Mouse (Mus musculus) forebrain, postnatal 0 days (tissue): Measurements from ENCODE around the gene Bloc1s4. TPM values are rescaled to one million over a fixed set of nuclear protein-coding genes. Genes with fewer than 3 reads are reported as not detected.

Experiments
- ATAC-seq: fragments of 200-750 bp; cut with Nextera tagmentation; 2 replicates; pipeline ENCODE4 v1.8.0; 2017; ENCODE audit warnings: mild to moderate bottlenecking, moderate library complexity
- DNase-seq: peaks from one replicate; pipeline ENCODE4 v3.0.0-alpha.2; 2015
- H3K27ac ChIP-seq: fragments of 300-500 bp; sonication (generic); 2 replicates; pipeline ENCODE4 v1.5.1; 2014; ENCODE audit warnings: low read depth, mild to moderate bottlenecking, antibody characterized with exemption, low read length, moderate library complexity, mixed read lengths
- H3K27me3 ChIP-seq: fragments of 300-500 bp; sonication (generic); 2 replicates; pipeline ENCODE4 v1.6.1; 2014; ENCODE audit warnings: mild to moderate bottlenecking, low read length, mixed read lengths; ENCODE audit not compliant: insufficient read depth
- H3K36me3 ChIP-seq: fragments of 300-500 bp; sonication (generic); 2 replicates; pipeline ENCODE4 v1.6.1; 2014; ENCODE audit warnings: mild to moderate bottlenecking, moderate library complexity; ENCODE audit not compliant: insufficient read depth
- H3K4me1 ChIP-seq: fragments of 300-500 bp; sonication (generic); 2 replicates; pipeline ENCODE4 v1.6.1; 2014; ENCODE audit warnings: antibody characterized with exemption; ENCODE audit not compliant: insufficient read depth
- H3K4me2 ChIP-seq: fragments of 300-500 bp; sonication (generic); 2 replicates; pipeline ENCODE4 v1.6.1; 2014; ENCODE audit warnings: low read depth, mild to moderate bottlenecking, moderate library complexity
- H3K4me3 ChIP-seq: fragments of 300-500 bp; sonication (generic); 2 replicates; pipeline ENCODE4 v1.5.1; 2014; ENCODE audit warnings: low read depth, low read length, mixed read lengths
- H3K9ac ChIP-seq: fragments of 300-500 bp; sonication (generic); 2 replicates; pipeline ENCODE4 v1.6.1; 2014; ENCODE audit warnings: mild to moderate bottlenecking
- H3K9me3 ChIP-seq: fragments of 300-500 bp; sonication (generic); 2 replicates; pipeline ENCODE4 v1.6.1; 2016; ENCODE audit warnings: low read length
- CTCF ChIP-seq: sonication (generic); IDR thresholded peaks from 2 replicates; pipeline ENCODE4 v1.5.1; 2016; ENCODE audit warnings: antibody characterized with exemption, control low read depth, low read depth
- WGBS: fragments of 180-500 bp; shearing (Covaris S2); extraction: QIAGEN DNeasy Blood & Tissue Kit; methylation state at CpG from one replicate; pipeline ENCODE4 v1.1.7; 2014; 5-methylcytosine and 5-hydroxymethylcytosine counted together
- polyA plus RNA-seq: library from polyadenylated mRNA; unstranded; fragments of >200 nt; fragmentation: Nextera tagmentation; extraction: Ambion mirVana; gene quantifications from 2 replicates; pipeline ENCODE4 v1.2.1, GENCODE M21; 2015
- total RNA-seq: library from RNA; depleted of rRNA; stranded (reverse); fragments of >200 nt; gene quantifications from 2 replicates; pipeline ENCODE4 v1.2.3, GENCODE M21; 2014

Bloc1s4 gene
- total and polyA plus RNA-seq, 2 experiments from 2014 or later, result 23.6 to 32.7 TPM

DNA sequence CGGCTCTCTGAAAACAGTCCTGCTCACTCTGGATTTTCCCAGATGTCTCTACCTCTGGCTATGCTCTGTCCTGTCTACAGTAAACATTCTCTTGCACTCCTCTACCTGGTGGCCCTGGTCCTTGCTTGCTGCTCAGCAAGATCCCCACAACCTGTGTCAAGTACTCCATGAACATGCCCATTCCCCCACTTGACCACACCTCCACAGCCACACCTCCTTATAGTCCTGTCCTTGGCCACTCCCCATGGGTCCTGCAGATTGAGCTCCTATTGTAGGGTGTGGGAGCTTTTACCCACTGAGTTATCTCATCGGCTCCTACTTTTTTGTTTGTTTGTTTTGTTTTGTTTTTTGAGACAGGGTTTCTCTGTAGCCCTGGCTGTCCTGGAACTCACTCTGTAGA is 30.5 kb upstream of the Bloc1s4 start:
- H3K27ac ChIP-seq, result no peak overlapping the region
- no peak overlapping the region for H3K4me3 ChIP-seq
- H3K27me3 ChIP-seq, result no peaks in the 10 kb centered on the region
- no peaks in the 10 kb centered on the region for H3K4me1 ChIP-seq
- no peak for TF ChIP-seq CTCF
- no peak overlapping the region for H3K4me2 ChIP-seq
- no peak for DNase-seq
- ATAC-seq, result no peak
- WGBS, result 94% methylated on average over 1 of the region's 2 CpGs
- H3K36me3 ChIP-seq, result no peaks in the 10 kb centered on the region
- H3K9me3 ChIP-seq, result no peaks in the 10 kb centered on the region
- H3K9ac ChIP-seq, result no peak overlapping the region

DNA sequence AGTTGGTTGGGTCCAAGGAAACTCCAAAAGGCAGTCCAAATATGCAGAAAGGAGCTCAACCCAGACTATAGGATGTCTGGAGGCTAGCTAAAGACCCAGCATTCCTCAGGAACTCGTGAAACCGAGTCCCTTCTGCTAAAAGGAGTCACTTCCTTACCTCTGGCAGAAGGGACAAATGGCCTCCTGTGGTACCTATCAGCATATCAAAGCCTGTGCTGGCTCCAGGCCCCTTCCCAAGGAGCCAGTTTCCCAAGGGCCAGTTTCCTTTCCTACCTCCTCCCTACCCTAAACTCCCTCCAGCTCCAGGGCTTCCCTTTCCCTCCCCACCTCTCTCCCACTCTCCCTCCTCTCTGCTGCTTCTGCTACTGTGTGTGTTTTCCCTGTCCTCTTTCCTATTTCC is 28.7 kb upstream of the Bloc1s4 start:
- Histone ChIP-seq H3K36me3 (no peaks in the 10 kb centered on the region), H3K9me3 (no peaks in the 10 kb centered on the region), H3K27ac (no peak overlapping the region), H3K27me3 (no peaks in the 10 kb centered on the region), H3K4me1 (no peaks in the 10 kb centered on the region), H3K4me2 (no peak overlapping the region), H3K4me3 (no peak overlapping the region), H3K9ac (no peak overlapping the region)
- no peak for DNase-seq
- ATAC-seq, result no peak
- TF ChIP-seq CTCF, result no peak
- WGBS, result 0% methylated on average over 2 of the region's 2 CpGs

DNA sequence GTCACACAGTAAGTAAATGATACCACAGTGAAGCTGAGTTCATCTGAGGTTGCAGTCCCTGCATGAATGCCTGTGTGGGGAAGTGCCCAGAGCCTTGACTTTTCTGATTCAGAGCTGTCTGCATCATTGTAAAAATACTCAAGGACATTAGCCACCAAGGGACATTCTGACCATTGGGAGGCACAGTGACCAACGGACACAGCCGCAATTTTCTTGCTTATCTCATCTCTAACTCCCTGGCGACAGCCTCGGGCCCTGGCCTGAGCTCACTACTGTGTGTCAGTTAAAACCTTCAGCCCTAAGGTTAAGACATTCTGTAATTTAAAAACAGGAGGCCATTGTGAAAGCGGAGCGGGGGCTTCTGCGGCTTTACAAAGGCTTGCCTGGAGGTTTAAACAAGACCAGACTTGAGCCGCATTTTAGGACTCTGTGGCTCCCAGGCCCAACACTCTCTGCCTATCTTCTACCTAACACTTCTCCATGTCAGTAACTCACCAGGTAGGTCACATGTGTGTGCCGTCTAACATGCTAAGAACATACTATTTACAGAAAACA is 27.6 kb upstream of the Bloc1s4 start:
- Histone ChIP-seq H3K9ac (no peak overlapping the region), H3K27me3 (no peaks in the 10 kb centered on the region), H3K27ac (no peak overlapping the region), H3K9me3 (no peaks in the 10 kb centered on the region), H3K4me3 (no peak overlapping the region), H3K4me2 (no peak overlapping the region), H3K36me3 (no peaks in the 10 kb centered on the region), H3K4me1 (no peaks in the 10 kb centered on the region)
- no peak for DNase-seq
- WGBS, result 22% methylated on average over 9 of the region's 9 CpGs
- no peak for TF ChIP-seq CTCF
- no peak for ATAC-seq

DNA sequence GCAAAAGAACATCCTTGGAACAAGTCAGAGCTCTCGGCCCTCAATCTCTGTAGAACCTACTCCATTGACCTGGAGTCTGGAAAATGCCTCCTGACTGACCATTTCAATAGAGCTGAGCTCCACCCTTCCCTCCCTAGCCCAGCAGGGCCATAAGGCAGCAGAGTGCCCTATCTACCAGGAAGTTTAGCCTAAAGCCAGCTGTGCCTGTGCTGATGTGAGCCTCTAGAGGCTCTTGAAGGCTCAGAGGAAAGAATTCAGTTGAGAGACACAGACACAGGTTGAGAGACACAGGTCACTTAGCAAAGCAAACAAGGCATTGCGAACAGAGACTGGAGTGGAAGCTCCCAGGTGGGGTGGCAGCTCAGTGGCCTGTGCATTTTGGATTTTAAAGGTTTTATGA is 26.9 kb upstream of the Bloc1s4 start:
- no peaks in the 10 kb centered on the region for H3K9me3 ChIP-seq
- no peaks in the 10 kb centered on the region for H3K36me3 ChIP-seq
- H3K27me3 ChIP-seq, result no peaks in the 10 kb centered on the region
- no peaks in the 10 kb centered on the region for H3K4me1 ChIP-seq
- no peak overlapping the region for H3K4me2 ChIP-seq
- H3K4me3 ChIP-seq, result no peak overlapping the region
- no peak for DNase-seq
- H3K9ac ChIP-seq, result no peak overlapping the region
- WGBS, result 87% methylated on average over 2 of the region's 2 CpGs
- ATAC-seq, result no peak
- no peak overlapping the region for H3K27ac ChIP-seq
- TF ChIP-seq CTCF, result no peak

DNA sequence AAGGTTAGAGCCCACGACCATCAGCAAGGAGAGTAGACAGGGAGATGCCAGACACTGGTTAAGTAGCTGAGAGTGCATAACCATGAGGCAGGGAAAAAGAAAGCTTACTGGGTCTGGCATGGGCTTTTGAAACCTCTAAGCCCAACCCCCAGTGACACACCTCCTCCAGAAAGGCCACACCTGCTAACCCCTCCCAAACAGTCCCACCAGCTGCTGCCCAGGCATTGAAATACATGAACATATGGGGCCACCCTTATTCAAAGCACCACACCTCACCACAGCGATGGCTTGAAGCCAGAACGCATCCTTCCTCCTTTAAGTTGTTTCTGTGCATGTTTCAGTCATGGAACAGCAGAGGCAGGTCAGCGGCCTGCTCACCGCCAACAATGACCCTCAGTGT is 24.1 kb upstream of the Bloc1s4 start:
- H3K9me3 ChIP-seq, result no peaks in the 10 kb centered on the region
- no peak overlapping the region for H3K27ac ChIP-seq
- 77% methylated on average over 5 of the region's 5 CpGs for WGBS
- H3K4me3 ChIP-seq, result no peak overlapping the region
- no peak overlapping the region for H3K9ac ChIP-seq
- ATAC-seq, result no peak
- no peaks in the 10 kb centered on the region for H3K36me3 ChIP-seq
- H3K4me1 ChIP-seq, result peaks cover 2% of the 10 kb centered on the region; the same call in 1 of the 2 replicates
- TF ChIP-seq CTCF, result no peak
- no peaks in the 10 kb centered on the region for H3K27me3 ChIP-seq
- DNase-seq, result no peak
- no peak overlapping the region for H3K4me2 ChIP-seq

DNA sequence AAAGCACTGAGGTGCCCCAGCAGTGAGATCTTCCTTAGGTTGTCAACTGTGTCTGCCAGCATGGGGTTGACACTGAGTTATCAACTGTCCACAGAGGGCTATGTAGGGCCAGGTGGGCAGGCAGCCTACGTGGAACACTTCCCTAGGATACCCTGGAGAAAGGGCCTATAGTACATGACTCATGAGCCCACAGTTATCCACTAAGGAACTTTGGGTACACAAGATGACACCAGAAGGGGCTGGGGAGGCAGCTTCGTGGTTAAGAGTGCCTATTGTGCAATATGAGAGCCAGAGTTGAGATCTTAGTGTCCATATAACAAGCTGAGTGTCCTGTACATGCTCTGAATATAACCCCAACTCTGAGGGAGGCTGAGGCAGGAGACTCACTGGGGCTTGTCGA is 21.2 kb upstream of the Bloc1s4 start:
- Histone ChIP-seq H3K4me1 (peaks cover 7% of the 10 kb centered on the region; the same call in 1 of the 2 replicates), H3K36me3 (no peaks in the 10 kb centered on the region), H3K4me3 (no peak overlapping the region), H3K9ac (no peak overlapping the region), H3K27ac (no peak overlapping the region), H3K9me3 (no peaks in the 10 kb centered on the region), H3K4me2 (no peak overlapping the region), H3K27me3 (no peaks in the 10 kb centered on the region)
- DNase-seq (no peak), ATAC-seq (no peak)
- 72% methylated on average over 3 of the region's 3 CpGs for WGBS
- no peak for TF ChIP-seq CTCF

DNA sequence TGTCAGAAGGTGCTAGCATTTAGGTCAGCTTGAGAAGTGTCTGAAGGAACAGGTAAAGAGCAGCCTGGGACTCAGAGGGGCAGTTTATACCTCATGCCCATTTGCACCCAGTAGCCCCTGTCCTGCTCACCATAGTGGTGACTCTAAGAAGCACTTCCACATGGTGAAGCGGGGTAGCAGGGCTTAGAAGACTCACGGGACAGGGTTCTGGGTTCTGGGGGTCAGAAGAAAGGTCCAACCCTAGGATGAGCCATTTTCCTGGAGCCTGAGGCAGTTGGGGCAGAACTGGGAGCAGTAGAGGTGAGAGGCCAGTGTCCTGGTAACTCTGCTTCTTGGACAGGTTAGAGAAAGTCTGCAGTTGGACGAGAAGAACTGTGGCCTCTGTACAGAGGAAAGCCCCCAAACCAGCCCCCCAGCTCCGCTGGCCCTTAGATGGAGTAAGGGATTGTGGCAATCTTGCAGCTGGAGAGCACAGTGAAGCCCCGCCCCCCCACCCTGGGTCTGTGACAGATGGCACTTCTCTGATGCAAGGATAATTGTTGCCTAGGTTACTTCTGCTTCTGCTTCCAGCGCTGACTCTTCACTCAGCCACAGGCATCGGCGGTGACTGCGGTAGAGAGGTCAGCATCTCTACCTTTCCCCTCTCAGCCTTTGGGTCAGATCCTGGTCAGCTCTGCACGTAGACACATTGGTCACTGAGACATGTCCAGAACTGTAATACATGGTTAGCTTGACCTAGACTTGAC is 18.7 kb upstream of the Bloc1s4 start:
- H3K9me3 ChIP-seq, result no peaks in the 10 kb centered on the region
- DNase-seq, result peak; percentile 37
- WGBS, result 33% methylated on average over 10 of the region's 10 CpGs
- no peaks in the 10 kb centered on the region for H3K27me3 ChIP-seq
- no peak overlapping the region for H3K9ac ChIP-seq
- peak overlapping the region; percentile 9; the same call in 1 of the 2 replicates for H3K27ac ChIP-seq
- TF ChIP-seq CTCF, result no peak
- no peak overlapping the region for H3K4me2 ChIP-seq
- H3K4me1 ChIP-seq, result peaks cover 7% of the 10 kb centered on the region; the same call in 1 of the 2 replicates
- ATAC-seq, result peak; percentile 90
- no peaks in the 10 kb centered on the region for H3K36me3 ChIP-seq
- no peak overlapping the region for H3K4me3 ChIP-seq
